Mouse (Mus musculus): ENCODE measurements around the gene Sh3gl2. TPM values are rescaled to one million over a fixed set of nuclear protein-coding genes. Genes with fewer than 3 reads are reported as not detected.

Sh3gl2 gene
- polyA plus RNA-seq (2014; fragmentation: Illumina TruSeq; extraction: RNeasy Lipid Tissue Mini Kit (QIAGEN cat#74804)), result 13.8 TPM

DNA sequence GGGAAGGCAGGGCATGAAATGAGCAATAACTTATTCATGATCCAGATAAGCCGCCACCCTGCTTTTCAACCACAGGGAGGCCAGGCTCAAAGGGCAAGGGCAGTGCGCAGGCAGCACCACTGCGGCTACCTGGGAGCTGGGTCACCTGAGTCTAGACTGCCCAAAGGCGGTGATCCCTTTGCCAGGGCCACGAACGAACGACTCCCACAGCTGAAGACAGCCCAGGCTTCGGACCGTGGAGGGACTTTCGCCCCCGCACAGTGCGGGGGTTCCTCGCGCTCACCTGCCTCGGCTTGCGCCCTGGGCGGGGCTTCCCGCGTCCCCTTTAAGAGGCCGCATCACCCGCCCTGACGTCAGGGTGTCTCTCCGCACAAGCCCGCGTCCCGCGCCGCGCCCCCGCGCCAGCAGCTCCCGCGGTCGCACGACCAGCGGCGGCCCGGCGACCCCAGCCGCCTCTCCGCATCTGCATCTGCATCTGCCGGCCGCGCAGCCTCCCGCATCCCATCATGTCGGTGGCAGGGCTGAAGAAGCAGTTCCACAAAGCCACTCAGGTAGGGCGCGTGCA, at the start of gene Sh3gl2:
Gene Sh3gl2, plus strand, starts transcription at position 56 of the 565 bp plus-strand sequence.

GRCm38 (mm10) chr4:85513792-85514191, 308.9 kb downstream of the Sh3gl2 start, which contains the start of gene Adamtsl1:
Adamtsl1 (plus strand) TSS chr4:85514172.

All from ovary, adult 10 weeks (tissue).